Mouse (Mus musculus) common myeloid progenitor, adult 5-6 weeks (primary cell): ENCODE measurements around the gene Smpd2. TPM values are rescaled to one million over a fixed set of nuclear protein-coding genes. Genes with fewer than 3 reads are reported as not detected.

ENCODE experiments used
- ATAC-seq: replicated peaks from 2 replicates; pipeline ENCODE4 v1.8.0; 2016; ENCODE audit warnings: low read depth, mild to moderate bottlenecking, moderate TSS enrichment, inconsistent platforms; ENCODE audit not compliant: poor library complexity, severe bottlenecking
- total RNA-seq: library from RNA; stranded (forward); fragments of 200-1000, 187-1606 nt; gene quantifications from 2 replicates; pipeline ENCODE4 v1.2.3, GENCODE M21; 2017

Gene Smpd2
- 12.9 and 15.4 TPM in 2 replicates for total RNA-seq

DNA sequence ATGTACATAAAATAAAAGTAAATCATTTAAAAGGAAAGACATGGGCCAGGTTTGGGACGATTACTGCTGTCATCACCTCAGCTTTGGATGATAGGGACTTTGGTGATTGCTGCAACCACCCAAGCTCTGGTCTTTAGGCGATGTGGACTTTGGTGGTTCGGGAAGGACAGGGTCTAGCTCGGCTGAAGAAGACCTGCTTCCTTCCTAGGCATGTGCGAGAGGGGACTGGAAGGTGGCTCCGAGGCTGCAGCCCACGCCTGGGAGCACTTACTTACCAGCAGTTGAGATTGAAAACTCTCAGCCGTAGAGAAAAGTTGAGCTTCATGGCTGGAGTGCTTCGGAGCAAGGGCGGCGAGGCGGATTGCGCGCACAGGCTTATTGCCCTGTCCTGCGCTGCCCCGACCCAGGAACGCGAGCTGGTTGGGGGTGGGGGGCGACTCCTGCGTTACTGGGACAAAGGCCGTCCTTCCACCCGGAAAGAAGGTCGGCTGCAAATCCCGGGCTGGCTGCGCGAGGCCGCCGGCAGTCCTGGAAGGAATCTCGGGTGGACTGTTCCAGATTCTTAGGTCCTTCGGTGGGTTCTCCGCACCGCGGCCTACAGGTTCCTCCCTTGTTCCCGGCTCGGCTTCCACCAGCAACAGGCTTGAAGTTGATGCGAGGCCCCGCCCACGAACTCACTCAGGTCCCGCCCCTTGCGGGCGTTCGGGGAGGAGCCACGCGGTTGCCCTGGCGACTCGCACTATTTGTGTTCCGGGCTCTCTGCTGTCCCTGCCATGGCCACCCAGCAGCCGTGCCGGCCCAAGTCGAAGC, at the start of gene Smpd2, which contains the start of gene Ppil6:
Gene Smpd2, minus strand, starts transcription at position 662 of the 810 bp plus-strand sequence.
Gene Ppil6, plus strand, starts transcription at position 732 of the 810 bp plus-strand sequence.
- peak; percentile 95 for ATAC-seq

DNA sequence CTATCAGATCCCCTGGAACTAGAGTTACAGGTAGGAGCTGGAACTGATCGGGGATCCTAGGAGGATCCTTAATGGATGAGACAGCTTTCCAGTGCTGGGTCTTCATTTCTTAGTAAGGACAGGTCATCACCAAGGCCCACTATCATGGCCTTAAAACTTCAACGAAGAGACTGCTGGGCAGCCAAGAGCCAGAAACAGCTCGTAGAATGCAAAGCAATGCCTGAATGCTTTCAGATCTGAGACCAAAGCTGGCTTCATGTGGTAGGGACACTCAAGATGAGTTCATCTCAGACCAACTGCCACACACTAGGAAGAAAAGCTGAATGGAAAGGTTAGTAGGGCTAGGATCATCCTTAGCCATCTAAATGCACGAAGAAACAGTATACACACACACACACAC, 48.8 kb upstream of the Smpd2 start:
- ATAC-seq, result no peak

DNA sequence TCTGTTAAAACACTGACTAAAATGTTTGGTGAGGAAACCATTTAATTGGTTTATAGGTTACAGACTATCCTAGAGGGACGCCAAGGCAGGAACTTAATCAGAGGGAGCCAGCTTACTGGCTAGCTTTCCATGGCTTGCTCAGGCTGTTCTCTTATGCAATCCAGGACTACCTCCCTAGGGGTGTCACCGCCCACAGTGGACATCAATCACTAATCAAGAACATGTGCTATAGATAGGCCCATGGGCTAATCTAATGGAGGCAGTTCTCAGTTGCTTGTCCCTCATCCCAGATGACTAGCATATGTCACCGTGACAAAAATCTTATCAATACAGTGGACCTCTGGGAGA, 47.8 kb upstream of the Smpd2 start:
- no peak for ATAC-seq

GRCm38 (mm10) chr10:41537226-41537982, 47.2 kb upstream of the Smpd2 start:
- no peak for ATAC-seq

GRCm38 (mm10) chr10:41536714-41537113, 46.5 kb upstream of the Smpd2 start:
- no peak for ATAC-seq

GRCm38 (mm10) chr10:41535991-41536390, 45.8 kb upstream of the Smpd2 start:
- no peak for ATAC-seq

DNA sequence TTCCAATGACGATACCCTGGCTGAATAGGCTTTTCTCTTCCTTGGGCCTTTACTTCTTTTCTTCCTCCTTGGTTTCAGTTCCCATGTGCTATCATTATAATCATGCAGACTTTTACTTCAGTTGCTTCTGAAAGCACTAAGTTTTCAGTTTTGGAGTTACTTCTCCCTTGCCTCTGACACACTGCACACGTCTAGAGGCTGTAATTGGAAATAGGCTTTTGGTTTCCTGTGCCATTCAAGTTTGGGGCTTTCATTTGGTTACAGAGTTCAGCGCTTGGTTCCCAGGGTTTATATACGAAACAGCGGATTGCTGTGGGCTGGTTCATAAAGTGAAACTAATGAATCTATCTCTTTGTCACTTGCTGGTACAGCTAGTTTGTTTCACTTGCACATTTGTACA, 39.8 kb upstream of the Smpd2 start:
- peak; percentile 76 for ATAC-seq

GRCm38 (mm10) chr10:41525696-41526095, 35.5 kb upstream of the Smpd2 start:
- no peak for ATAC-seq

DNA sequence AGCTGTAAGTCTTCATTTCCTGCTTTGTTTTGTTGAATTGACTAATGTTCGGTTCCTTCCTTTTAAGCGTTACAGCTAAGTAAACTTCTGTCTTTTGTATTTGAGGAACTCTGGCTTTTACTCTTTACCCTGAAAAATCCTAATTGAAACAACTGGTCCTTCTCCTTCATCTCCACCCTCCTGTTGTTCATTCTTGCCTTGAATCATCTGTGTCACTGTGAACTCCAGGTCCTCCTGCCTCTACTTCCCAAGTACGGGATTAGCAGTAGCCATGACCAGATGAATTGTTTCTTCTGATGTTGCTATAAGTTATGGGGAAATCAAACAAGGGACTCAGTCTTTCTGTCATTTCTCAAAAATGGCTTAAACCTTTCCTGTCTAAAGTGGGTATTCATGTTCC, 33.2 kb upstream of the Smpd2 start:
- no peak for ATAC-seq

DNA sequence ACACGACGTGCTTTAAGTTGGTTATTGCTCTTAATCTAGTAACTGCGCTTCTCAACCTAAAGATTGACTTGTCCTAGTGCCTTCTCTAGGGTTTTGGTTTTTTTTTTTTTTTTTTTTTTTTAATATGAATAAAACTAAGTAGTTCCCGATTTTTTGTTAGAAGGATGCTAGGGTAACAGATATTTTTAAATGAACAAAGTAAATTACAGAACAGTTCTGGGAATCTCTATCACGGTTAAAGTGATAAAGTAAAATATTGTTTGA, 30.2 kb upstream of the Smpd2 start:
- ATAC-seq, result no peak

DNA sequence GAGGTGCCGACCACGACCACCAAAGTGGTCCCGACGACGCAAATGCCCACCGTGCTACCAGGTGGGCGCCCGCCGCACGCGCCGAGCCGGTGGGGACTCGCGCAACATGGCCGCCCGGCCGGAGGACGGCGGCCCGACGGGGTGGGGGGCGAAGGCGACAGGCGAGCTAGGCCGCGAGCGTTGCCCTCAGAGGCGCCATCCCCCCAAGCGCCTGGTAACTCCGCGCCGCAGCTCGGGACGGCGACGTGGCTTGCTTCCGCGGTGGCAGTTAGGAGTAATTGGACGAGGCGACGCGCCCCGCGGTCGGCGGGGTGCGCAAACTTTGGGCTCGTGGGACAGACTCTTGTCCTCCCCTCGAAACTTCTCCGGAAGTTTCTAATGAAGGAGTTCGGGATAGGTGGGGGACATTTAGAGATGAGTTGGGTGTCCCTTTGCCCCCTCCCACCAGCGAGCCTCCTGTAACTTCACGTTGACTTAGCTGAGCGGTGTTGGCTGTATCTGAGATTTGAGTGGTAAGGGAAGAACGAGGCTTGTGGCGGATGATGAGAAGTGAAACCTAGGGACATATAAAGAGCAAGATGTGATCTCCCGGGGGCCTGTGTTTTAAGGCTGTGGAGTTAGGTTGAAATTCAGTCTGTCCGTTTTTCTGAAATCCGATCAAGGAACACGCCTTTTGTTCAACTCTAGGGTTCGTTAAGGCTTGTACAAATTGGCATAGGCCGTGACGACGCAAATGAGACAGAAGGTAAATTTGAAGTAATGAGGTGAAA, 29.7 kb upstream of the Smpd2 start:
- ATAC-seq, result 0 out of 2 replicates have a peak, but pooled peaks have one; percentile 7

DNA sequence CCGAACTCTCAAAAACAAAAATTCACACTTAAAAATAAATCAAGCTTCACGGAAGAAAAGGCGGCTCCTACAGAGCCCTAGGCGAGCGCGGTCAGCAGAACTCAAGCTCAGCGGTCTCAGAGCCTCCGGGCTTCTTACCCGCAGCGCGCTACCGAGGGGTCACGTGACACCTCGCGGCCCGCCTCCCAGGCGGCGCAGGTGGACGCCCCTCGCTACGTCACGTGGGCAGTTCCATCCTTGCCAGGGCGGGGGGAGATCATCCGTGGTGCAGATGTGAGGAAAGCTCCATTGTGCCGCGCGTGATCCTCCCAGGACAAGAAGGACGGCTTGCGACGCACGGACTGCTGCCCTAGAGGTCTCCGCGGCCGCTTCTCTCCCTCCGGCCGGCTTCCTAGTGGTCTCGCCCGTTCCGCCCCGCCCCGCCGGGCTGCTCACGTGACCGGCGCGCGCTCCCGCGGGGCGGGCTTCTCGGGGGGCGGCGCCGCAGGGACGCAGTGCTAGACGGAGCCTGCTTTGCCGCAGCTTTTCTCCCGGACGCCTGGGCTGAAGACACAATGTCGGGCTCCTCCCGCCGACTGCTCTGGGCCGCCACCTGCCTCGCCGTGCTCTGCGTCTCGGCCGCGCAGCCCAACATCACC, 28.9 kb upstream of the Smpd2 start, which contains the start of gene Cd164:
Gene Cd164, plus strand, starts transcription at position 434 of the 638 bp plus-strand sequence.
- peak; percentile 72 for ATAC-seq

DNA sequence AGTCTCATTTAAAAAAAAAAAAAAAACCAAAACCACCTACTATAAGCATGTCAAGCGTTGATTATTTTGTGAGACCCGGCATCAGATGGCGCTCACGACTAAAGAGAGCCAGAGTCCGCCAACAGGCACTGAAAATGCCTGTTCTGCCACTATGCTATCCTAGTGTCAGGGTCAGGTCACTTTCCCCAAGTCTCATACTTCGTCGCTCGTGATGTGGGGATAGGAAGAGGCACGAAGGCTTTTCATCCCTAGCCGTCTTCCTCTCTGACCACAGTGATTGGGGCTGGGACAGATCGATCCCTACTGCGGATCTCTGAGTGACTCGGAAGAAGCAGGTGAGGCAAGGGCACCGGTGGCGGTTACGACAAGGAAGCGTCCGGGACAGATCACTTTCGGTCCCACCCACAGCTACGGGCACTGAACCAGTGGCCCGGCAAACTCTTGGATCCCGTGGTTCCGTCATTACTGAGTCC, 28.4 kb upstream of the Smpd2 start:
- peak; percentile 59 for ATAC-seq

DNA sequence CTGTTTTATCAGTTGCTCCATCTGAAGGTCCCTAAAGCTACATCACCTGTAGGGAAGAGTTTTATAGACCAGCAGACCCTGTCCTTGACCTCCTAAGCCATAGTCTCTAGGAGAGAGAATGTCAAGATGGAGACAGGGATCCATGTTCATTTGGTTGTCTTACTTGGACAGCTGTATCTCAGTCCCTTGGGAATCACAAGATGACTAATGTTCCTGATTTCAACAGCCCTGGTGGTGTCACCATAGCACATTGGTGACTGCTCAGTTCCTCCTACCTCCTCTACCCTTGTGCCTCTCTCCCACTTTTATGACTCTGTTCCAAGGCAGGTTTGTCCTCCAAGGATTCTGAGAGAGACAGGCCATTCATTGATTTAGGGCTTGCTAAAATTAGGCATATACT, 24.8 kb upstream of the Smpd2 start:
- ATAC-seq, result no peak

GRCm38 (mm10) chr10:41514301-41514700, 24.1 kb upstream of the Smpd2 start:
- ATAC-seq, result no peak

GRCm38 (mm10) chr10:41509160-41509559, 19.0 kb upstream of the Smpd2 start:
- ATAC-seq, result peak; percentile 80

DNA sequence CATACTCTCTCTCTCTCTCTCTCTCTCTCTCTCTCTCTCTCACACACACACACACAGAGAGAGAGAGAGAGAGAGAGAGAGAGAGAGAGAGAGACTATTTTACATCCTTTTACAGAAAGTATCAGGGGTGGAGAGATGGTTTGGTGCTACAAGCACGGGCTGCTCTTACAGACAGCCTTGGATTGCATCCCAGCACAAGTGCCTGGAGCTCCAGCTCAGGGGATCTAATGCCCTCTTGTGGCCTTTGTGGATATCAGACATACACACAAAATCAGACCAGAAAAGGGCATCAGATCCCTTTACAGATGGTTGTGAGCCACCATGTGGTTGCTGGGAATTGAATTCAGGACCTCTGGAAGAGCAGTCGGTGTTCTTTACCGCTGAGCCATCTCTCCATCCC, 15.3 kb upstream of the Smpd2 start:
- peak; percentile 85 for ATAC-seq

- ATAC-seq, result no peak
These were observed 14.8 kb upstream of the Smpd2 start for GRCm38 (mm10) chr10:41504996-41505395.

GRCm38 (mm10) chr10:41500941-41501340, 10.8 kb upstream of the Smpd2 start:
- ATAC-seq, result no peak

- no peak for ATAC-seq
These were observed 942 bp upstream of the Smpd2 start for GRCm38 (mm10) chr10:41491111-41491510.
